Mouse (Mus musculus): Measurements from ENCODE around the gene Senp1. TPM values are rescaled to one million over a fixed set of nuclear protein-coding genes. Genes with fewer than 3 reads are reported as not detected.

The Senp1 gene
- polyA plus RNA-seq, 1 experiment from 2014 or later = 16.7 TPM

GRCm38 (mm10) chr15:98131001-98131400, 37.5 kb upstream of the Senp1 start:
- no peak overlapping the region for H3K4me3 ChIP-seq
- no peaks in the 10 kb centered on the region for H3K4me1 ChIP-seq (replicated peaks)
- H3K27me3 ChIP-seq = no peaks in the 10 kb centered on the region
- H3K9me3 ChIP-seq (replicated peaks) = no peaks in the 10 kb centered on the region
- no peak overlapping the region for H3K9ac ChIP-seq
- WGBS = 84% methylated on average over 4 of the region's 4 CpGs
- peaks cover 93% of the 10 kb centered on the region for H3K36me3 ChIP-seq
- H3K27ac ChIP-seq = no peak overlapping the region
- no peak overlapping the region for H3K4me2 ChIP-seq
- ATAC-seq (replicated peaks; ENCODE audit: insufficient number of reproducible peaks, insufficient read depth, low FRiP score, low read depth) = no peak

GRCm38 (mm10) chr15:98120831-98121230, 27.3 kb upstream of the Senp1 start:
- ATAC-seq (replicated peaks; ENCODE audit: insufficient number of reproducible peaks, insufficient read depth, low FRiP score, low read depth) = no peak
- Histone ChIP-seq H3K9me3 (replicated peaks) (no peaks in the 10 kb centered on the region), H3K4me2 (no peak overlapping the region), H3K4me3 (no peak overlapping the region), H3K9ac (no peak overlapping the region), H3K36me3 (peaks cover 90% of the 10 kb centered on the region), H3K27ac (no peak overlapping the region), H3K27me3 (no peaks in the 10 kb centered on the region), H3K4me1 (replicated peaks) (peaks cover 5% of the 10 kb centered on the region)
- WGBS = 94% methylated on average over 20 of the region's 20 CpGs

GRCm38 (mm10) chr15:98119363-98119762, 25.8 kb upstream of the Senp1 start:
- Histone ChIP-seq H3K9ac (no peak overlapping the region), H3K9me3 (replicated peaks) (no peaks in the 10 kb centered on the region), H3K36me3 (peaks cover 75% of the 10 kb centered on the region), H3K27ac (no peak overlapping the region), H3K4me3 (no peak overlapping the region), H3K4me1 (replicated peaks) (peaks cover 18% of the 10 kb centered on the region), H3K27me3 (no peaks in the 10 kb centered on the region), H3K4me2 (no peak overlapping the region)
- WGBS = 84% methylated on average over 12 of the region's 12 CpGs
- no peak for ATAC-seq (replicated peaks; ENCODE audit: insufficient number of reproducible peaks, insufficient read depth, low FRiP score, low read depth)

DNA sequence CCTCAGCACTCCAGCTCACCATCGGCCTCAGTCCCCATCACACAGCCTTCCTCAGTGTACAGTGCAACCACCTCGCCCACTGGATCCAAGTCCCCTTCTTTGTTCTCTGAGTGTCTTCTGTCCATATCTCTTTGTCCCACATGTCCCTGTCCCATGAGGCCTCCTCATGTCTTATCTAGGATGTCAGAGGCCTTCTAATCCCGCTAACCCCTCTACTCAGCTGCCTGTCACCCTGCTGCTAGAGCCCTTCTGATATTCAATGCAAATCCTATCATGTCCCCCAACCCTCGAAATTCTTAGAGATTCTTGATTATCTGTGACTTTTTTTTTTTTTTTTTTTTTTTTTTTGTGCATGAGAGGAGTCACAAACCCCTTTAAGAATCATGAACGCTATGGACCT, 22.7 kb upstream of the Senp1 start:
- H3K36me3 ChIP-seq = peaks cover 54% of the 10 kb centered on the region
- no peak for ATAC-seq (replicated peaks; ENCODE audit: insufficient number of reproducible peaks, insufficient read depth, low FRiP score, low read depth)
- 67% methylated on average over 5 of the region's 5 CpGs for WGBS

GRCm38 (mm10) chr15:98115779-98116163, 22.2 kb upstream of the Senp1 start:
- H3K4me2 ChIP-seq = no peak overlapping the region
- 69% methylated on average over 9 of the region's 9 CpGs for WGBS

More for the DNA sequence above, 22.7 kb upstream of the Senp1 start:
- Histone ChIP-seq H3K27me3 (no peaks in the 10 kb centered on the region), H3K27ac (no peak overlapping the region), H3K4me3 (no peak overlapping the region), H3K4me1 (replicated peaks) (peaks cover 29% of the 10 kb centered on the region), H3K9ac (no peak overlapping the region), H3K4me2 (no peak overlapping the region), H3K9me3 (replicated peaks) (no peaks in the 10 kb centered on the region)

GRCm38 (mm10) chr15:98114852-98115778, 21.6 kb upstream of the Senp1 start:
- Histone ChIP-seq H3K27me3 (no peaks in the 10 kb centered on the region), H3K9me3 (replicated peaks) (no peaks in the 10 kb centered on the region), H3K4me1 (replicated peaks) (peaks cover 39% of the 10 kb centered on the region), H3K4me2 (no peak overlapping the region), H3K27ac (peak overlapping the region; percentile 64), H3K4me3 (no peak overlapping the region), H3K36me3 (peaks cover 43% of the 10 kb centered on the region), H3K9ac (no peak overlapping the region)
- WGBS = 84% methylated on average over 10 of the region's 10 CpGs
- ATAC-seq (replicated peaks; ENCODE audit: insufficient number of reproducible peaks, insufficient read depth, low FRiP score, low read depth) = peak; percentile 49

More at GRCm38 (mm10) chr15:98115779-98116163, 22.2 kb upstream of the Senp1 start:
- H3K9me3 ChIP-seq (replicated peaks) = no peaks in the 10 kb centered on the region
- no peak overlapping the region for H3K9ac ChIP-seq
- H3K27ac ChIP-seq = peak overlapping the region; percentile 64; the same call in 1 of the 2 replicates
- peaks cover 49% of the 10 kb centered on the region for H3K36me3 ChIP-seq
- no peak overlapping the region for H3K4me3 ChIP-seq
- peaks cover 33% of the 10 kb centered on the region for H3K4me1 ChIP-seq (replicated peaks)
- no peak for ATAC-seq (replicated peaks; ENCODE audit: insufficient number of reproducible peaks, insufficient read depth, low FRiP score, low read depth)
- no peaks in the 10 kb centered on the region for H3K27me3 ChIP-seq

DNA sequence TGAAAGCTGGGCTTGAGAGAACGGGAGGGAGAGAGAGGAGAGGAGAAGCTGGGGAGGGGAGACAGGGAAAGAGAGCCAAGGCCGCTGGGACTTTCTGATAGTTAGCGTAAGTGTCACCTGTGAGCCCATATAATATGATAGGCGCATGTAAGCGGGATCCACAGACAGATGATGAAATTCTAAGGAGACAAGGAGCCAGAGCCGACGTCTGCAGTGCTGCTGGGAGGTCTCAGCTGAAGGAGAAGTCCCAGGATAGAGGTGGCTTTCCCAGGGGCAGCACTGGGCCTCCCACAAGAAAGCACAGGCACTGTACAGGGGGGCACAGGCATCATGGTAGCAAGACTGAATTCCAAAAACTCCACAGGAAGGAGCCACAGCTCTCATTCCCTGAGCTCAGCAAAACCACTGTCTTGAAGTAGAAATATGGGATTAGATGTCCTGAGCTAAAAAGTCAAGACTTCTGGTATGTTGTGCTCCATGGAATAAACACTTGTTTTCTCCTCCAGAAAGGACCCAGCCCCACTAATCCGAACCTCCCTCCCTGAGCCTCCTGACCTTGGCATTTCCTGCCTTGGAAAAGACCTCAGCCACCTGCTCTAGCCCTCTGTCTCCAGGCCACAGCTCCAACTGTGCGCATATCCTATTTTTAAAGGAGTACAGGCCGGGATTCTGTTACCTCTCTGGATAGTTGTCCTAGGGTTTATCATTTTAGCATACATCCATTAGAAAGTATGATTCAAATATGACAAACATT, 20.7 kb upstream of the Senp1 start:
- Histone ChIP-seq H3K36me3 (peaks cover 34% of the 10 kb centered on the region), H3K27me3 (no peaks in the 10 kb centered on the region), H3K9ac (no peak overlapping the region), H3K9me3 (replicated peaks) (no peaks in the 10 kb centered on the region), H3K4me3 (no peak overlapping the region), H3K4me2 (no peak overlapping the region), H3K4me1 (replicated peaks) (peaks cover 46% of the 10 kb centered on the region), H3K27ac (peak overlapping the region; percentile 64)
- ATAC-seq (replicated peaks; ENCODE audit: insufficient number of reproducible peaks, insufficient read depth, low FRiP score, low read depth) = no peak
- 81% methylated on average over 10 of the region's 10 CpGs for WGBS

DNA sequence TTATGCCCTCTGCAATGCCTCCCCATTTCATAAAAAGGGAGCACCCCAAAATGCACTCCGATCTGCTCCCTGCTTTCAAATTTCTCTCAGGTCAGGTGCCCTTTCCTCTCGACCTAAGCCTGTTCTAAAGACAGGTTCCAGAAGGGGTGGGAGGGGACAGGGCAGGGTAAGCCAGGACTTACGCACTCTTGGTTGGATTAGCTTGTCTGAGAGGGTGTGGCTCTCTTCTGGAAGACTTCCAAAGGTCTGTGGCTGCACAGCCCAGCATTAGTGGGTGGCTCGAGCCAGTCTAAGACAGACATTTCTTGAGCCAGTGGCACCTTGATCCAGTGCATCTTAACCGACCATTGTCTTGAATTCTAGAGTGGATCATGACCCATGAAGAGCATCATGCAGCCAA, 18.2 kb upstream of the Senp1 start:
- 45% methylated on average over 5 of the region's 5 CpGs for WGBS
- 0 out of 2 replicates have a peak, but pooled peaks cover 3% of the 10 kb centered on the region for H3K27me3 ChIP-seq
- 0 out of 2 replicates have a peak overlapping the region, but pooled peaks have one; percentile 17 for H3K9ac ChIP-seq
- H3K4me2 ChIP-seq = peak overlapping the region; percentile 14
- peak overlapping the region; percentile 49 for H3K27ac ChIP-seq
- H3K36me3 ChIP-seq = peaks cover 14% of the 10 kb centered on the region; the same call in 1 of the 2 replicates
- H3K4me1 ChIP-seq (replicated peaks) = peaks cover 55% of the 10 kb centered on the region
- H3K4me3 ChIP-seq = no peak overlapping the region
- H3K9me3 ChIP-seq (replicated peaks) = no peaks in the 10 kb centered on the region
- no peak for ATAC-seq (replicated peaks; ENCODE audit: insufficient number of reproducible peaks, insufficient read depth, low FRiP score, low read depth)

GRCm38 (mm10) chr15:98108297-98109152, 15.0 kb upstream of the Senp1 start:
- H3K9ac ChIP-seq = peak overlapping the region; percentile 85
- H3K4me1 ChIP-seq (replicated peaks) = peaks cover 34% of the 10 kb centered on the region
- H3K27ac ChIP-seq = peak overlapping the region; percentile 92
- peaks cover 10% of the 10 kb centered on the region; the same call in 1 of the 2 replicates for H3K36me3 ChIP-seq
- peak overlapping the region; percentile 83 for H3K4me3 ChIP-seq
- WGBS = 1% methylated on average over 37 of the region's 37 CpGs
- peak; percentile 90 for ATAC-seq (replicated peaks; ENCODE audit: insufficient number of reproducible peaks, insufficient read depth, low FRiP score, low read depth)
- H3K9me3 ChIP-seq (replicated peaks) = no peaks in the 10 kb centered on the region
- H3K27me3 ChIP-seq = 0 out of 2 replicates have a peak, but pooled peaks cover 8% of the 10 kb centered on the region
- H3K4me2 ChIP-seq = peak overlapping the region; percentile 73

DNA sequence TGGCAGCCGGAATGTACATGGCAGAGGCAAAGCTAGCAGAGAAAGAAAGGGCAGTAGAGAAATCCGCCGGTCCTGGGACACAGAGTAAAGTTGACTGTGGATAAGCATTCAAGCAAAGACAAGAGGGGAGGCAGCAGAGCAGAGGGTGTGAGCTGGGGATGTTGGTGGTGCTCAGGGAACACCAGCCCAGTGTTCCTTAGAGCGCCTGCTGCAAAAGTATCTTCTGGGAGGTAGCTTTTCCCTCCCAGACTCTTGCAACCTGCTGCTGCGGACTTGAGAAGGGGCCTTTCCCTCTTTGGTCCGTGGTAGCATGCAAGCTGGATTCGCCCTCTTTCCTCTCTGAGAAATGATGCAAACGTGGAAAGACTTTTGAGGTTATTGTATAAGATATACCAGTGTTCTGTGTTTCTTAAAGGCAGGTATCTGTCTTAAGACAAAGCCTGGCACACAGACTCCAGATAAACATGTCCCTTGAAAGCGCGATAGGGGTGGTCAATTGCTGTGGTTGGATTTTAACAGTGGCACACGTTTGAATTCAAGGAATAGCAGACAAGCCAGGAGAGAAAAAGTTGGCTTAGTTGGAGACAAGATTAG, 14.3 kb upstream of the Senp1 start:
- no peak for ATAC-seq (replicated peaks; ENCODE audit: insufficient number of reproducible peaks, insufficient read depth, low FRiP score, low read depth)
- Histone ChIP-seq H3K9ac (peak overlapping the region; percentile 85), H3K4me1 (replicated peaks) (peaks cover 34% of the 10 kb centered on the region), H3K4me3 (peak overlapping the region; percentile 83), H3K27ac (peak overlapping the region; percentile 92), H3K9me3 (replicated peaks) (no peaks in the 10 kb centered on the region), H3K36me3 (peaks cover 7% of the 10 kb centered on the region; the same call in 1 of the 2 replicates), H3K27me3 (0 out of 2 replicates have a peak, but pooled peaks cover 8% of the 10 kb centered on the region), H3K4me2 (peak overlapping the region; percentile 73)
- WGBS = 34% methylated on average over 11 of the region's 11 CpGs
